Mouse (Mus musculus) embryonic facial prominence, embryonic 15.5 days (tissue): ENCODE data around the gene AW551984. TPM values are rescaled to one million over a fixed set of nuclear protein-coding genes. Genes with fewer than 3 reads are reported as not detected.

Experiments used
- ATAC-seq: fragments of 200-750 bp; cut with Nextera tagmentation; 2 replicates; pipeline ENCODE4 v1.8.0; 2017; ENCODE audit warnings: low read depth, moderate TSS enrichment; ENCODE audit not compliant: insufficient number of reproducible peaks, low FRiP score, low TSS enrichment
- H3K27ac ChIP-seq: fragments of 300-500 bp; sonication (generic); replicated peaks from 2 replicates; pipeline ENCODE4 v1.5.1; 2015; ENCODE audit warnings: mild to moderate bottlenecking, inconsistent platforms
- H3K27me3 ChIP-seq: fragments of 300-500 bp; sonication (generic); 2 replicates; pipeline ENCODE4 v1.6.1; 2015; ENCODE audit warnings: inconsistent platforms
- H3K36me3 ChIP-seq: fragments of 300-500 bp; sonication (generic); 2 replicates; pipeline ENCODE4 v1.6.1; 2015; ENCODE audit warnings: mild to moderate bottlenecking, inconsistent platforms
- H3K4me1 ChIP-seq: fragments of 300-500 bp; sonication (generic); 2 replicates; pipeline ENCODE4 v1.6.1; 2015; ENCODE audit warnings: inconsistent platforms
- H3K4me2 ChIP-seq: fragments of 300-500 bp; sonication (generic); replicated peaks from 2 replicates; pipeline ENCODE4 v1.6.1; 2015; ENCODE audit warnings: mild to moderate bottlenecking, inconsistent platforms
- H3K4me3 ChIP-seq: fragments of 300-500 bp; sonication (generic); replicated peaks from 2 replicates; pipeline ENCODE4 v1.5.1; 2015; ENCODE audit warnings: mild to moderate bottlenecking, inconsistent platforms
- H3K9ac ChIP-seq: fragments of 300-500 bp; sonication (generic); 2 replicates; pipeline ENCODE4 v1.6.1; 2015; ENCODE audit warnings: inconsistent platforms
- H3K9me3 ChIP-seq: fragments of 300-500 bp; sonication (generic); replicated peaks from 2 replicates; pipeline ENCODE4 v1.6.1; 2016; ENCODE audit warnings: inconsistent platforms
- WGBS: fragments of 180-500 bp; shearing (Covaris S2); methylation state at CpG from one replicate; pipeline ENCODE4 v1.1.7; 2015; 5-methylcytosine and 5-hydroxymethylcytosine counted together
- polyA plus RNA-seq: library from polyadenylated mRNA; unstranded; fragments of >200 nt; fragmentation: Nextera tagmentation; extraction: Ambion mirVana; gene quantifications from 2 replicates; pipeline ENCODE4 v1.2.1, GENCODE M21; 2015

Gene AW551984
- 87.5 and 106 TPM in 2 replicates for polyA plus RNA-seq

GRCm38 (mm10) chr9:39603999-39604453 is at the start of gene AW551984:
TSS of gene AW551984 (minus strand) at chr9:39604403.
- 1% methylated on average over 8 of the region's 8 CpGs for WGBS
- Histone ChIP-seq H3K4me1 (0 out of 2 replicates have a peak, but pooled peaks cover 10% of the 10 kb centered on the region), H3K9me3 (no peaks in the 10 kb centered on the region), H3K27ac (peak within 1 kb of the TSS; percentile 85), H3K4me3 (peak within 1 kb of the TSS; percentile 43), H3K36me3 (no peaks in the 10 kb centered on the region), H3K4me2 (peak within 1 kb of the TSS; percentile 68), H3K27me3 (no peaks in the 10 kb centered on the region), H3K9ac (0 out of 2 replicates have a peak within 1 kb of the TSS, but pooled peaks have one; percentile 33)
- peak; percentile 79 for ATAC-seq

GRCm38 (mm10) chr9:39647382-39647781 is 43.2 kb upstream of the AW551984 start:
- Histone ChIP-seq H3K9me3 (no peaks in the 10 kb centered on the region), H3K9ac (no peak overlapping the region), H3K36me3 (no peaks in the 10 kb centered on the region), H3K4me1 (no peaks in the 10 kb centered on the region), H3K4me2 (no peak overlapping the region), H3K27ac (no peak overlapping the region), H3K27me3 (no peaks in the 10 kb centered on the region), H3K4me3 (no peak overlapping the region)
- 91% methylated on average over 4 of the region's 4 CpGs for WGBS
- no peak for ATAC-seq

DNA sequence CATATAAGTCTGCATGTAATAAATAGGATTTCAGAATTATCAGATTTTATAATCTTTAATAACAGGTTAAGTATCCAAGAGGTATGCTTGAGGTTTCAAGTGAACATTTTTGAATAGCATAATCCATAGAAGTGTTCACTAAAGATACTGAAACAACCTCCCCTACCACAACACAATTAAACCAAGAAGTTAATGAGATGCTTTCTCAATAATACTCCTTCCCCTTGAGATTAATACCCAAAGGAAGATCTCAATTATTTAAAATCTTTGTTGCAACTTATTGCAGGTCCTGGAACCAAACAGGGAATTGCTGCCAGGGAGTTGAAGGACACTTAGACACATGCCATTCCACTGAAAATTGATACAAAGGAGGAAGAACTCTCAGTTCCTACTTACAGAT is 40.6 kb upstream of the AW551984 start, which contains the start of gene Olfr961:
Olfr961 (plus strand) TSS at position 301 of the 400 bp plus-strand sequence.
- Histone ChIP-seq H3K27me3 (no peaks in the 10 kb centered on the region), H3K27ac (no peak within 1 kb of the TSS), H3K9ac (no peak within 1 kb of the TSS), H3K36me3 (no peaks in the 10 kb centered on the region), H3K4me3 (no peak within 1 kb of the TSS), H3K9me3 (no peaks in the 10 kb centered on the region), H3K4me2 (no peak within 1 kb of the TSS), H3K4me1 (no peaks in the 10 kb centered on the region)
- no peak for ATAC-seq

GRCm38 (mm10) chr9:39633913-39634594 is 29.9 kb upstream of the AW551984 start:
- H3K4me1 ChIP-seq: no peaks in the 10 kb centered on the region
- no peak for ATAC-seq
- WGBS: 30% methylated on average over 4 of the region's 4 CpGs
- H3K4me2 ChIP-seq: no peak overlapping the region
- H3K36me3 ChIP-seq: no peaks in the 10 kb centered on the region
- H3K4me3 ChIP-seq: no peak overlapping the region
- H3K9me3 ChIP-seq: no peaks in the 10 kb centered on the region
- no peak overlapping the region for H3K9ac ChIP-seq
- no peak overlapping the region for H3K27ac ChIP-seq
- H3K27me3 ChIP-seq: no peaks in the 10 kb centered on the region

GRCm38 (mm10) chr9:39629069-39629468 is 24.9 kb upstream of the AW551984 start:
- 91% methylated on average over 2 of the region's 2 CpGs for WGBS
- H3K27me3 ChIP-seq: no peaks in the 10 kb centered on the region
- H3K4me1 ChIP-seq: no peaks in the 10 kb centered on the region
- no peak overlapping the region for H3K4me2 ChIP-seq
- H3K9ac ChIP-seq: no peak overlapping the region
- H3K4me3 ChIP-seq: no peak overlapping the region
- H3K36me3 ChIP-seq: no peaks in the 10 kb centered on the region
- no peak for ATAC-seq
- no peak overlapping the region for H3K27ac ChIP-seq
- H3K9me3 ChIP-seq: no peaks in the 10 kb centered on the region

DNA sequence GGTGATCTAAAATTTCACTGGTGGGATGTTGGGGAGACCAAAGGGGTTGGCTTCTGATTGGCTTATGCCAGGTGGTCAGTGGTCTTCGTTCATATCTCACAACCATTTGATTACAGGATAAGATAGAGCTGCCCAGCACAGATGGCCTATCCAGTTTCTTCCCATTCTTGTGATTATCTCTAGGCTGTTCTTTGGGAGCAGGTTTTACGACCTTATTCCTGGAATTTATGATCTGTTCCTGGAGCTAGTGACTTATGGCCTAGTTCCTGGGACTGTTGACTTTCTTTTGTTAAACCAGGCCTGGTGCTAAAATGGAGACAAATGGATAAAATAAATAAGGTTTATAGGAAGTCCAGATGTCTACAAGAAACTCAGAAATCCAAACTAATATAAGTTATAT is 20.5 kb upstream of the AW551984 start:
- Histone ChIP-seq H3K27ac (no peak overlapping the region), H3K4me2 (no peak overlapping the region), H3K36me3 (no peaks in the 10 kb centered on the region), H3K27me3 (no peaks in the 10 kb centered on the region), H3K4me1 (no peaks in the 10 kb centered on the region), H3K4me3 (no peak overlapping the region), H3K9me3 (no peaks in the 10 kb centered on the region), H3K9ac (no peak overlapping the region)
- 75% methylated on average over 2 of the region's 2 CpGs for WGBS
- ATAC-seq: no peak

DNA sequence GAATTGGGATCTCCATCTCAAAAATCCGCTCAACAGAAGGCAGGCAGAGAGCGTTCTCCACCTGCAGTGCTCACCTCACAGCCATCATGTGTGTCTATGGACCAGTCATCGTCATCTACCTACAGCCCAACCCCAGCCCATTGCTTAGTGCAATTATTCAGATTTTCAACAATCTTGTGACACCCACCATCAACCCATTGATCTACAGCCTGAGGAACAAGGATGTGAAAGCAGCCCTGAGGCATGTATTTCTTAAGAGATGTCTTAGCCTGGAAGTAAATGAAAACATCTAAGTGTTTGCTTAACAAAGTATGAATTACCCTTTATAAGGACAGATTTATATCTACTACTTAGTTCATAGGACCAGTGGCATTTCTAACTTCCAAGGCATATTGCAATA is 19.6 kb upstream of the AW551984 start:
- ATAC-seq: no peak

DNA sequence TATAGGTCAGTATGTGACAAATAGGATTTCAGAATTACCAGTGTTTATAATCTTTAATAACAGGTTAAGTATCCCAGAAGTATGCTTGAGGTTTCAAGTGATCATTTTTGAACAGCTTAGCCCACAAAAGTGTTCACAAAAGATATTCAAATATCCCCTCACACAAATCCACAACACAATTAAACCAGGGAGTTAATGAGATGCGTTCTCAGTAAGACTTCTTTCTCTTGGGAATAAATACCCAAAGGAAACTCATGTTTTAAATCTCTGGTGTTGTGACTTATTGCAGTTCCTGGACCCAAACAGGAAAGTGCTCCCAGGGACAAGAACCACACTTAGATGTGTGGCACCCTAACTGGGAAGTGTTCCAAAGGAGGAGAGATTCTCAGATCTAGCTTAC is 16.9 kb upstream of the AW551984 start, which contains the start of gene Olfr960:
Olfr960 (plus strand) TSS at position 301 of the 400 bp plus-strand sequence.
- ATAC-seq: no peak
- H3K27me3 ChIP-seq: no peaks in the 10 kb centered on the region

More for the DNA sequence above, 19.6 kb upstream of the AW551984 start:
- Histone ChIP-seq H3K27me3 (no peaks in the 10 kb centered on the region), H3K4me3 (no peak overlapping the region), H3K4me1 (no peaks in the 10 kb centered on the region), H3K4me2 (no peak overlapping the region), H3K9ac (no peak overlapping the region), H3K27ac (no peak overlapping the region), H3K36me3 (no peaks in the 10 kb centered on the region), H3K9me3 (no peaks in the 10 kb centered on the region)
- WGBS: 92% methylated on average over 3 of the region's 3 CpGs

GRCm38 (mm10) chr9:39611953-39612352 is 7.8 kb upstream of the AW551984 start:
- Histone ChIP-seq H3K4me2 (no peak overlapping the region), H3K9me3 (no peaks in the 10 kb centered on the region), H3K36me3 (no peaks in the 10 kb centered on the region), H3K27me3 (no peaks in the 10 kb centered on the region), H3K9ac (no peak overlapping the region), H3K27ac (no peak overlapping the region), H3K4me3 (no peak overlapping the region), H3K4me1 (no peaks in the 10 kb centered on the region)
- ATAC-seq: no peak
- WGBS: 68% methylated on average over 1 of the region's 1 CpGs

More for the DNA sequence above, 16.9 kb upstream of the AW551984 start, which contains the start of gene Olfr960:
- H3K4me3 ChIP-seq: no peak within 1 kb of the TSS
- no peak within 1 kb of the TSS for H3K4me2 ChIP-seq
- H3K36me3 ChIP-seq: no peaks in the 10 kb centered on the region
- no peak within 1 kb of the TSS for H3K27ac ChIP-seq
- H3K4me1 ChIP-seq: no peaks in the 10 kb centered on the region
- no peak within 1 kb of the TSS for H3K9ac ChIP-seq
- no peaks in the 10 kb centered on the region for H3K9me3 ChIP-seq
- WGBS: 60% methylated on average over 1 of the region's 1 CpGs

DNA sequence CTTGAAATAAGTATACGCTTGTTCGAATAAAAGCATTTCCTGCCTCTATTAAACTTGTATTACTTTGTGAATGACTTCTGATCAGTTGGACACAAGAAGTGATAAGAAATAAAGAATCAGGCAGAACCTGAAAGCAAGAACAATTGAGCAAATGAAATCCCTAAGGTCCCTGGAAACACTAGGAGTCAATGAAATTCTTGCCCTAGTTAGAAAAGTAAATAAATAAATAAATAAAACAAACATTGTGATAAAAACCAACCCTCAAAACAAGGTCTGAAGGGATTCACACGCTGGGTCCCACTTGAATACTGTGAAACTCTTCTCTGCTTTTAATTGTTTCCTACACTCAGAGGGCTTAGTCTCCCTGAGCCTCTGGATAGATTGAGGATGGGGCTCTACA is 6.2 kb upstream of the AW551984 start, which contains the start of gene Olfr148:
Olfr148 (plus strand) TSS at position 301 of the 400 bp plus-strand sequence.
- Histone ChIP-seq H3K4me1 (no peaks in the 10 kb centered on the region), H3K36me3 (no peaks in the 10 kb centered on the region), H3K27me3 (no peaks in the 10 kb centered on the region), H3K9ac (no peak within 1 kb of the TSS), H3K27ac (no peak within 1 kb of the TSS), H3K9me3 (no peaks in the 10 kb centered on the region), H3K4me2 (no peak within 1 kb of the TSS), H3K4me3 (no peak within 1 kb of the TSS)
- 72% methylated on average over 3 of the region's 3 CpGs for WGBS
- no peak for ATAC-seq

DNA sequence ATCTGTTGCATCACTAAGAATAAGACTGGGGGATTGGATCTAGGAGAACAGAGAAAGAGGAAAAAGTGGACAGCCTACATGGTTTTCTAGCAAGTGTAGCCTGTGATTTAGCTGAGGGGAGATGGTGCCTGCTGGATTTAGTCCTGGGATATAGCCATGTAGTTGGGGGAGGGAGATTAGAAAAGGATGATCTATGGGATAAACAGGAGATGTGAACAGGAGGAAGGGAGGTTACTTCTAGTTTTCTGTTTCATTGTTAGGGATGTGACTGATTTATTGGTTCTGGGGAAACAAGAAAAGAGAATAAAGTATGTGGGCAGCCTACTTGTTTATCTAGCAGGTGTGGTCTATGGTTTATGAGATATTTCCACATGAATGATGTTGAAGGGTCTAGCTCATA is 4.3 kb upstream of the AW551984 start:
- H3K4me2 ChIP-seq: no peak overlapping the region
- no peaks in the 10 kb centered on the region for H3K27me3 ChIP-seq
- H3K9me3 ChIP-seq: no peaks in the 10 kb centered on the region
- H3K36me3 ChIP-seq: no peaks in the 10 kb centered on the region
- H3K9ac ChIP-seq: no peak overlapping the region
- H3K27ac ChIP-seq: no peak overlapping the region
- no peak overlapping the region for H3K4me3 ChIP-seq
- no peak for ATAC-seq
- 0 out of 2 replicates have a peak, but pooled peaks cover 5% of the 10 kb centered on the region for H3K4me1 ChIP-seq
